Mouse (Mus musculus): ENCODE data around the gene Snrpc.
A peak's percentile ranks its signal among the peaks of the same experiment; 100 is the strongest.

Snrpc gene

GRCm38 (mm10) chr17:27866737-27867136 lies 28.8 kb downstream of the Snrpc start:
- DNase-seq = no peak

- DNase-seq = no peak
These were observed 33.9 kb downstream of the Snrpc start for GRCm38 (mm10) chr17:27871851-27872250.

- no peak for DNase-seq
These were observed 35.6 kb downstream of the Snrpc start for GRCm38 (mm10) chr17:27873583-27873982.

- no peak for DNase-seq
These were observed 36.6 kb downstream of the Snrpc start for GRCm38 (mm10) chr17:27874510-27874909.

GRCm38 (mm10) chr17:27881518-27881917 lies 43.6 kb downstream of the Snrpc start:
- DNase-seq = no peak

- DNase-seq = no peak
These were observed 45.2 kb downstream of the Snrpc start for GRCm38 (mm10) chr17:27883129-27883528.

GRCm38 (mm10) chr17:27883994-27884393 lies 46.0 kb downstream of the Snrpc start:
- DNase-seq = peak; percentile 84

GRCm38 (mm10) chr17:27886499-27887210 lies 48.7 kb downstream of the Snrpc start:
- DNase-seq = peak; percentile 93

Data from heart, adult 11 months (tissue).